Mouse (Mus musculus) ES-CJ7 (cell line): ENCODE data around the gene Tuba4a.
"Not testable (repeated sequence)": the region's sequence is repeated elsewhere in the genome, so short reads cannot be mapped to it uniquely, and the experiment has no call there.

Source experiments
- DNase-seq: peaks from one replicate; pipeline ENCODE4 v3.0.0; 2011; ENCODE audit warnings: low read depth, low spot score

Gene Tuba4a

GRCm38 (mm10) chr1:75236117-75237050 lies 16.7 kb upstream of the Tuba4a start, which contains the start of gene Dnajb2:
Gene Dnajb2, plus strand, starts transcription at chr1:75236406.
- peak; percentile 87 for DNase-seq

DNA sequence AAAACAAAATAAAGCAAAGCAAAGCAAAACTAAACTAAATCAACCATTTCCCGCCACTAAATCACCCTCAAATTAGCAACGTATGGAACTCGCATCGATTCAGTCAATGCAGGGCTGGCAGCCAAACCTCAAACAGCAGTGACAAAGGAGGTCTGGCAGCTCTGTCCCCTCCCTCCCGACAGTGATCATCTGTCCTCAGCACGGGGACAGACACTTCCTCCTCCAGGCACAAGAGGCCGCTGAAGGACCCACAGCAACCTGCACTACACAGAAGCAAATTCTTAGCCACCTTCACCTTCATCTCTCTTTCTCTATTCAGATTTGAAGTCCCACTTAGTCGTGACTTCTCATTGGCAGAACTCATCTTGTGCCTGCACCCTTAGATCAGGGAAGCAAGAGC lies 14.9 kb upstream of the Tuba4a start:
- DNase-seq = peak; percentile 84

DNA sequence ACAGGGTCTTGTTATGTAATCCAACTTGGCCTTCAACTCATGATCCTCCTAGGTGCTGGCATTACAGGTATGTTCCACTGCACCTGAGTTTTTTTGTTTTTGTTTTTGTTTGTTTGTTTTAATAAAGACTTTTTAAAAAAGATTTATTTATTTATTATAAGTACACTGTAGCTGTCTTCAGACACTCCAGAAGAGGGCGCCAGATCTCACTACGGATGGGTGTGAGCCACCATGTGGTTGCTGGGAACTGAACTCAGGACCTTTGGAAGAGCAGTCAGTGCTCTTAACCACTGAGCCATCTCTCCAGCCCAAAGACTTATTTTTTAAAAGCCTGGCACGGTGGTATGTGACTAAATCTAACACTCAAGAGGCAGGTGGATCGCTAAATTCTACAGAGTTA lies 12.8 kb upstream of the Tuba4a start:
- not testable (repeated sequence) for DNase-seq

DNA sequence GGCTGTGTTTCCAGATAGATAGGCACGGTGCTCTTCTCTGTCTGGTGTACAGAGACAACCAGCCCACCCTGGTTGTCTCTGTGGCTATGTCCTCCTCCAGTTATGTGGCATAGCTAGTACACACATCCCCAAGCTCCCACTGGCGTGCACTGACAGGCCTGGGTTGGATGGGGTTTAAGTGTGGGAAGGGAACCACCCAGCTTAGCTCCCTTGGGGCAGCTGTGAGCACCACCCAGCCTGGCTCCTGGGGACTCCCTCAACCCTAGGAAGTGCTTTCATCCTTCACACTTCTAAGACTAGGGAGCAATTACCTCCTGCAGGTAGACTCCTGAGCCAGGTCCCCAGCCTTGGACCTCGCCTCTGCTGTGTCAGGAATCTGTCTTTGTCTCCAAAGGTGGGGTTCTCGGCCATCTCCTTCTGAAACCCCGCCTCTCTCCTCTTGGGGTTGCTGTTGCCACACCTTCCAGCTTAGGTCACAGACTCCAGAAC lies 12.0 kb upstream of the Tuba4a start, which contains the start of gene A630095N17Rik:
TSS of gene A630095N17Rik (minus strand) at position 439 of the 489 bp plus-strand sequence.
- DNase-seq = peak; percentile 35

DNA sequence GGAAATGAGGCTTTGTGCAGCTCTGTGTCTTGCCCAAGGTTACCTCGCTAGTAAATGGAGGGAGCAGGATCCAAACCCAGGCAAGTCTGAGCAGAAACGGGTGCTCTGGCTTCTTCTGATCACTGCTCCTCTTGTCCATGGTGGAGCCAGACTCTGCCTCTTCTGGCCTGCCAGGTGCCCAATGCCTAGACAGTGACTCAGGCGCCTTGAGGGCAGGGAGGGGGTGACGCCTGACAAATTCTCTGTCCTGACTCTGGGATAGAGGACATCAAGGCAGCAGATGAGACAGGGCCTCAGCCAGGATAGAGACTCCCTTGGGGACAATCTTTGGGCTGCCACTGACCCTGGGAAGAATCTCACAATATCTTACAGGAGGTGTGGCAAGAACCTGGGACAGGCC lies 11.6 kb upstream of the Tuba4a start:
- no peak for DNase-seq

DNA sequence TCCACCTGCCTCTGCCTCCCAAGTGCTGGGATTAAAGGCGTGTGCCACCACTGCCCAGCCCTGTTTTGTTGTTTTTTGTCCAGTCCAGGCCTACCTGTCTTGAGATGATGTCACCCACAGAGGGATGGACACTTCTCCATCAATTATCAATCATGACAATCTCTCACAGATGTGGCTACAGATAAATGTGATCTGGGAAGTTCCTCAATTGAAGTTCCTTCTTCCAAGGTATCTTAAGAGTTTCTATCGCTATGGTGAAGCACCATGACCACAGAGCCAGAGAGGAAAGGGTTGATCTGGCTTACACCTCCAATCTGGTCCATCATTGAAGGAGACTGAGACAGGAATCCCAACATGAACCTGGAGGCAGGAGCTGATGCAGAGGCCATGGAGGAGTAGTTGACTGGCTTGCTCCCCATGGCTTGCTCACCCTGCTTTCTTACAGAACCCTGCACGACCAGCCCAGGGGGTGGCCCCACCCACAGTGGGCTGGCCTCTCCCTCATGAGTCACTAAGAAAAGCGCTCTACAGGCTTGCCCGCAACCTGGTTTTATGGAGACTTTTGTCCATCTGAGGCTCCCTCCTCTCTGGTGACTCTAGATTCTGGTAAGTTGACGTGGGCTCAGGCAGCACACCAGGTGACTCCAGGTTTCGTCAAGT lies 10.8 kb upstream of the Tuba4a start:
- no peak for DNase-seq

- DNase-seq = no peak
These were observed 9.5 kb upstream of the Tuba4a start for GRCm38 (mm10) chr1:75229158-75229557.

- peak; percentile 82 for DNase-seq
These were observed 8.0 kb upstream of the Tuba4a start for GRCm38 (mm10) chr1:75227653-75228052.

GRCm38 (mm10) chr1:75226138-75226537 lies 6.5 kb upstream of the Tuba4a start:
- no peak for DNase-seq

GRCm38 (mm10) chr1:75225473-75225872 lies 5.8 kb upstream of the Tuba4a start:
- DNase-seq = no peak

DNA sequence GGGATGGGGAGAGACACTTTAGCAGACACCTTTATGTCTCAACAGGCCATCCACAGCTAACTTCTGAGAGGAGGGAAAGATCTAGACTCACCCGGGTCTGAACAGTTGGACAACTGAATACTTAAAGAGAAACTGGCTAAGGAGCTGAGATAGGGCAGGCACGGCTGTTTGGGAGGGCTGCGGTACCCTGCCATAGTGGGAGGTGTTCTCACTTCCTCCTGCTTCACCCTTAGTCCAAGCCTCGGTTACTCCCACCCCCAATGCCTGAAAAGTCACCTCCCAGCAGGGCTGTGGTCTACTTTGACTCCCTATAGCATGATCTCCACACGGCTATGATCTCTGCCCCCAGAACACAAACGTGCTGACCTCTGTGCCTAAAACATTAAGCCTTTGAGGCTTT lies 3.9 kb upstream of the Tuba4a start:
- DNase-seq = no peak

- no peak for DNase-seq
These were observed 3.3 kb upstream of the Tuba4a start for GRCm38 (mm10) chr1:75222926-75223325.

DNA sequence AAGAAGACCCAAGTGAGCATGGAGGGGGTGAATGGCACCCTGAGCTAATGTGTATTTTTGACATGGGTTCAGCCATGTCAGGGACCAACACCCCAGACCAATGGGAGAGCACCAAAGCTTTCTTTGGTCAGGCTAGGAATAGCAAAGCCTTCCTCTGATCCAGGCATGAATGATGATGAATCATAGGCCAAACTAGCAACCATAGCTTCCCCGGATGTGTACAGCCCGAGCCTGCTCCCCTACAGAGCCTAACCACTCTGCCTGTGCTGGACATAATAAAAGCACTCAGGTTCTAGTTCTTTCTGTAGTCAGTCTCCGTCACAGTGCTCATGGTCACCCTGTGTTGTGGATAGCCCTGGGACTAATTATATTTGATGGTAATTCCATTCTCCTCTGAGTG lies 1.9 kb upstream of the Tuba4a start:
- no peak for DNase-seq

DNA sequence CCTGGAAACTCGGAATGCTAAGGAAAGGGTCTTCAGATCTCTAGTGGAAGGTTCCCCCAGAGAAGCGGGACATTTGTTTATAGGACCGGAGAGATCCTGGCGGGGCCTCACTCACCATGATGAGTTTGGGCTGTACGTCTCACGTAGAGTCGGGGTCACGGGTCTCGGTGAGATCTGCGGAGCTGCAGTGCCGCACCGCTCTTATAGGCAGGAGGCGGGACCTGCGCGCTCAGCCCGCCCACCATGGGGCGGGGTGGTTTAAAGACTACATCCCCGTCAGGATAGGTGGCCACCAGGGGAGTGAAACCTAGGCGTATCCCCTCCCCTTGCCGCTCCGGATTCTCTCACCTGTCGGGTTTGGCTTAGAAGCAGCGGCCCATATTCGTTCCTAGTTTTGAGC lies 587 bp downstream of the Tuba4a start:
- DNase-seq = peak; percentile 95

DNA sequence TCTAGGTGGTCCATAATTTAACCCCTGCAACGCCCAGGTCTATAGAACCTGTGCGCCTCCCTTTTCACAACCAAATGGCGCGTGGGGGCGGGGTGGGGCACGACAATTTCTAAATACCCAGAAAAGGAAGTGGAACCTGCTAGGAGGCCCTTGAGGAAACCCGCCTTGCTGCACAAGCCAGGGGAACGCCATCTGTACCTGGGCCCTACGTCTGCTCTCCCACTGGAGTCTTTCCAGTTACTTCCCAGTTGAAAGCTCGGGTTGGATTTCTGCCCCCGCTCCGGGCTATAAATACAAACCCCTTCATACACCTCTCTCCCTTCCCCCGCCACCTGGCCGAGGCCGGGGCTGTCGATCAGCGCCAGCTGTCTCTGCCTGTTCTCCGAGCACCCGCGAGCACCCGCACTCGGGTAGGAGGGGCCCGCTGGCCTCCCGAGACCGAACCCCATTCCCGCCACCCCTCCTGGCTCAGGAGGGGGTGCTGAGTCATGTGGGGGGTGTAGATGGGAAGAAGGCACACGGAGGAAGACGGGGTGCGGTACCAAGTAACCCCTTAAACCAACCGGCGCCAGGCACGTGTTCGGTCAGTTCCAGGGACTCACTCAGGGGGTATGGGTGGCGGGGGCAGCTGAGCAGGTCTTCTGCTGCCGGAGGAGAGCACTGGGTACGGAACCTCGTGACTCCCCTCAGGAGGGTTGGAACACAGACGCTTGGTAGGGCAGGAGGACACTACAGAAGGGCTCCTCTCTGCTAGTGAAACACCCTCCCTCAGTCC lies 1.3 kb downstream of the Tuba4a start:
- DNase-seq = peak; percentile 52

- DNase-seq = no peak
These were observed 1.8 kb downstream of the Tuba4a start for GRCm38 (mm10) chr1:75217893-75218226.

DNA sequence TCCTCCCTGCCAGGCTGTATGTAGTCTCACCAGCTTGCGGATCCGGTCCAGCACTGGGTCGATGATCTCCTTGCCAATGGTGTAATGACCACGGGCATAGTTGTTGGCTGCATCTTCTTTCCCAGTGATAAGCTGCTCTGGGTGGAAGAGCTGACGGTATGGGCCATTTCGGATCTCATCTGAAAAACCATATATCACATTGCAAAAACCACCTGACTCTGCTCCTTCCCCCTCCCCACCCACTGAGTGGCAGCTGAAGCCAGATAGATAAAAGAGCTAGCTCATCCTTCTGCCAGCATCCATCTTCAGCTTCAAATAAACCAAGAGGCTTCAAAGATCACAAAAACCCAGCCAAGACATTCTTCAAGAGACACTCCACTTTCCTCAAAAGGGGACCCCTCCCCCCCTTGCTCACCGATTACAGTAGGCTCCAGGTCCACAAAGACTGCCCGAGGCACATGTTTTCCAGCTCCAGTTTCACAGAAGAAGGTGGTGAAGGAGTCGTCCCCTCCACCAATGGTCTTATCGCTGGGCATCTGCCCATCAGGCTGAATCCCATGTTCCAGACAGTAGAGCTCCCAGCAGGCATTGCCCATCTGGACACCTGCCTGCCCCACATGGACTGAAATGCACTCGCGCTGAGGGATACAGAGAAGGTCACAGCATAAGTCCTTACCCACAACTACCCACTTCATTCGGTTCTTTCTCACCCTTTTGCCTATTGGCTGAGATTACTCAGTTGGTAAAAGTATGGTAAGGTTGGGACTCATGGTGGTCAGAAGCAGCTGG lies 2.7 kb downstream of the Tuba4a start:
- no peak for DNase-seq

GRCm38 (mm10) chr1:75215785-75216184 lies 3.9 kb downstream of the Tuba4a start:
- DNase-seq = no peak

DNA sequence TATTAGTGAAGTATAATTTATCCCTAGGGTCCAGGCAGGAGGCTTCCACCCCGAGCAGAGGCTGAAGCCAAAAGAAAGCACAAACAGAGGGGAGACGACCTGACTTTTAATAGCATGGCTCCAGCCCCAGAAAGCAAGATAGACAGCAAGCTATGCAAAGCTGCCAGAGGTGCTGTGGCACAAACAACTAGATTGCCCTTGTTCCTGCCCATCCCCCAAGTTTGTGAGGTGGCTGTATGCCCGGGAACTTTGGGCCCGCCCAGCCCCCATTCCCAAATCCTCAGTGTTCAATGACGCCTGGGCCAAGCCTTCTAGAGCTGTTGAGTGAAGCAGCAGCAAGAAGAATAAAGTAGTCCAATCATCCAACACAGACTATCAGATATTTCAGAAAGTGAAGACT lies 4.8 kb downstream of the Tuba4a start:
- no peak for DNase-seq

DNA sequence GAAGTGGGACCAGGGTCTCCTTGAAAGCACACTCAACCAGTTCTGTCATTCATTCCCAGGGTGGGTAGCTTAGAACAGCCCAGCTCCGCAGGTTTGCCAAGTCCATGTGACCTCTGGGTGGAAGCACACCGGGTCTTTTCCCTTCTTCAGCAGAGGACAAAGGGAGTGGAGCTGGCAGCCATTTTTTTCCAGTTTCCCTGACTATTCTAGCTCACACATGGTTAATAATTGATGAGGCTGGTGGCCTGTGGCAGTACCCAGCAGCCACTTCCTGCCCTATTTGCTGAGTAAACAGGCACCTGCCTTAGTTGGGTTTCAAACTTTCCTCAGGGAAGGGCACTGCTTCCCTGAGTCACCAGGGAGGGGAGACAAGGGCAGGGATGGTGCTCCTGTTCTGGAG lies 5.2 kb downstream of the Tuba4a start:
- DNase-seq = peak; percentile 58

DNA sequence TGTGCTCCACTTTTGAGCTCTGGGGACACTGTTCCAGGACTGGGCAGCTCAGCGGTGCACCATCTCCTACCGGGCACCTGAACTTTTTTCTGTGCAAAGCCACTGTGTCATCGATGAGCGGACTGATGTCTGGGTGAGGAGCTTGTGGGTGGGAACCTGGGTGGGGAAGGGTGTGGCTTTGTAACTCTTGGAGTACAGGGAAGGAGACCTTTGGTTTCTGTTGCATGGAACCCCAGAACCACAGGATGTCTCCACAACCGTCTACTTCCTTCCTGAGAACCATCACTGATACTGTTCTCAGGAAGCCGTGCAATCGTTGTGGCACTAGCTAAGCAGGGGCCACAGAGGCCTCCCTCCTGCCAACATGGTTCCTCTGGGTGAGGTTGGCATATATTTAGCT lies 6.6 kb downstream of the Tuba4a start:
- DNase-seq = no peak
